Mouse (Mus musculus): Measurements from ENCODE around the gene Exoc7. TPM values are rescaled to one million over a fixed set of nuclear protein-coding genes. Genes with fewer than 3 reads are reported as not detected.

The Exoc7 gene
- 40.4 and 51.0 TPM in 2 replicates for polyA plus RNA-seq (2012; rRNA removed)

- DNase-seq (ENCODE audit: low spot score): no peak
Measured at GRCm38 (mm10) chr11:116307019-116307725, at the start of gene Exoc7. Gene Exoc7, minus strand, starts transcription at chr11:116307233.

GRCm38 (mm10) chr11:116354521-116354920 lies 47.5 kb upstream of the Exoc7 start:
- DNase-seq (ENCODE audit: low spot score): no peak

- no peak for DNase-seq (ENCODE audit: low spot score)
Measured at GRCm38 (mm10) chr11:116353535-116353934, 46.5 kb upstream of the Exoc7 start.

GRCm38 (mm10) chr11:116351294-116351693 lies 44.3 kb upstream of the Exoc7 start:
- DNase-seq (ENCODE audit: low spot score): no peak

- DNase-seq (ENCODE audit: low spot score): no peak
Measured at GRCm38 (mm10) chr11:116347955-116348354, 40.9 kb upstream of the Exoc7 start.

GRCm38 (mm10) chr11:116347012-116347411 lies 40.0 kb upstream of the Exoc7 start:
- DNase-seq (ENCODE audit: low spot score): no peak

- no peak for DNase-seq (ENCODE audit: low spot score)
Measured at GRCm38 (mm10) chr11:116342069-116342791, 35.2 kb upstream of the Exoc7 start.

- DNase-seq (ENCODE audit: low spot score): no peak
Measured at GRCm38 (mm10) chr11:116337531-116337930, 30.5 kb upstream of the Exoc7 start.

GRCm38 (mm10) chr11:116337000-116337399 lies 30.0 kb upstream of the Exoc7 start:
- DNase-seq (ENCODE audit: low spot score): no peak

GRCm38 (mm10) chr11:116336393-116336792 lies 29.4 kb upstream of the Exoc7 start:
- DNase-seq (ENCODE audit: low spot score): no peak

GRCm38 (mm10) chr11:116335244-116336036 lies 28.4 kb upstream of the Exoc7 start, which contains the start of gene Foxj1:
Gene Foxj1, minus strand, starts transcription at chr11:116335399.
- DNase-seq (ENCODE audit: low spot score): peak; percentile 84

GRCm38 (mm10) chr11:116334417-116334782 lies 27.4 kb upstream of the Exoc7 start:
- DNase-seq (ENCODE audit: low spot score): no peak

- DNase-seq (ENCODE audit: low spot score): peak; percentile 20
Measured at GRCm38 (mm10) chr11:116333526-116334416, 26.7 kb upstream of the Exoc7 start.

- DNase-seq (ENCODE audit: low spot score): no peak
Measured at GRCm38 (mm10) chr11:116332983-116333270, 25.9 kb upstream of the Exoc7 start.

GRCm38 (mm10) chr11:116332232-116332982 lies 25.4 kb upstream of the Exoc7 start:
- no peak for DNase-seq (ENCODE audit: low spot score)

GRCm38 (mm10) chr11:116330211-116330518 lies 23.1 kb upstream of the Exoc7 start:
- no peak for DNase-seq (ENCODE audit: low spot score)

- no peak for DNase-seq (ENCODE audit: low spot score)
Measured at GRCm38 (mm10) chr11:116329314-116330210, 22.5 kb upstream of the Exoc7 start.

- peak; percentile 52 for DNase-seq (ENCODE audit: low spot score)
Measured at GRCm38 (mm10) chr11:116326963-116327603, 20.1 kb upstream of the Exoc7 start.

All from urinary bladder, adult 2 months (tissue).